Mouse (Mus musculus) embryonic facial prominence, embryonic 12.5 days (tissue): Measurements from ENCODE around the gene Dock9. TPM values are rescaled to one million over a fixed set of nuclear protein-coding genes. Genes with fewer than 3 reads are reported as not detected.

ENCODE experiments used
- ATAC-seq: fragments of 200-750 bp; cut with Nextera tagmentation; 2 replicates; pipeline ENCODE4 v1.8.0; 2017; ENCODE audit not compliant: insufficient number of reproducible peaks, insufficient read depth, low FRiP score, low TSS enrichment
- H3K27ac ChIP-seq: fragments of 300-500 bp; sonication (generic); 2 replicates; pipeline ENCODE4 v1.5.1; 2016; ENCODE audit warnings: mild to moderate bottlenecking
- H3K27me3 ChIP-seq: fragments of 300-500 bp; sonication (generic); 2 replicates; pipeline ENCODE4 v1.6.1; 2016; ENCODE audit warnings: mild to moderate bottlenecking, moderate library complexity
- H3K36me3 ChIP-seq: fragments of 300-500 bp; sonication (generic); 2 replicates; pipeline ENCODE4 v1.6.1; 2016; ENCODE audit warnings: mild to moderate bottlenecking
- H3K4me1 ChIP-seq: fragments of 300-500 bp; sonication (generic); 2 replicates; pipeline ENCODE4 v1.6.1; 2016
- H3K4me2 ChIP-seq: fragments of 300-500 bp; sonication (generic); replicated peaks from 2 replicates; pipeline ENCODE4 v1.6.1; 2016; ENCODE audit warnings: mild to moderate bottlenecking, moderate library complexity
- H3K4me3 ChIP-seq: fragments of 300-500 bp; sonication (generic); 2 replicates; pipeline ENCODE4 v1.5.1; 2016; ENCODE audit warnings: mild to moderate bottlenecking
- H3K9ac ChIP-seq: fragments of 300-500 bp; sonication (generic); 2 replicates; pipeline ENCODE4 v1.6.1; 2016; ENCODE audit warnings: mild to moderate bottlenecking, moderate library complexity
- H3K9me3 ChIP-seq: fragments of 300-500 bp; sonication (generic); 2 replicates; pipeline ENCODE4 v1.6.1; 2016; ENCODE audit warnings: mild to moderate bottlenecking, moderate library complexity
- WGBS: fragments of 180-500 bp; shearing (Covaris S2); methylation state at CpG from one replicate; pipeline ENCODE4 v1.1.7; 2016; 5-methylcytosine and 5-hydroxymethylcytosine counted together
- polyA plus RNA-seq: library from polyadenylated mRNA; unstranded; fragments of >200 nt; fragmentation: Nextera tagmentation; extraction: Ambion mirVana; gene quantifications from 2 replicates; pipeline ENCODE4 v1.2.1, GENCODE M21; 2016

The Dock9 gene
- polyA plus RNA-seq, 1 experiment from 2014 or later, result 5.8 TPM

DNA sequence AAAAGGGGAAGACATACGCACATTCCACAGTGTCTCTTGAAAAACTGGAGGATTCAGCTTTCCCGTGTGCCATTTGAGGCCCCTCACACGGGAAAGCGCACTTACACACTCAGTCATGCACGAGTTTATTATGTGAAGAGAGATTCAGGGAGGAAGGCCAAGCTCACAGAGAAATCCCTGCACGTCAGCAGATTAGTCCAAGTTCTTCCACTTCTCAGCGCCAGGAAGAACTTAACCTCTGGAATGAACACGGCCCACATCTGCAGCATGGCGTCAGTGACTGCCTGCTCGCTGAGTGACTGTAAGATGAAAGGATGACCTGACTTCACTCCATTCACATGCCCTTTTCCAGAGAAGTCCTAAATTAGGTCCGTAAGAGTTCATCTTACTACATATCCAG is 43.5 kb downstream of the Dock9 start:
- no peaks in the 10 kb centered on the region for H3K36me3 ChIP-seq
- ATAC-seq, result no peak
- 65% methylated on average over 11 of the region's 11 CpGs for WGBS

GRCm38 (mm10) chr14:121752686-121753426 is 44.8 kb downstream of the Dock9 start:
- Histone ChIP-seq H3K4me3 (no peak overlapping the region), H3K4me1 (no peaks in the 10 kb centered on the region), H3K27me3 (no peaks in the 10 kb centered on the region), H3K36me3 (no peaks in the 10 kb centered on the region), H3K4me2 (no peak overlapping the region), H3K9me3 (no peaks in the 10 kb centered on the region), H3K9ac (no peak overlapping the region), H3K27ac (no peak overlapping the region)
- 63% methylated on average over 19 of the region's 19 CpGs for WGBS
- ATAC-seq, result no peak

More for the DNA sequence above, 43.5 kb downstream of the Dock9 start:
- no peak overlapping the region for H3K27ac ChIP-seq
- H3K4me3 ChIP-seq, result no peak overlapping the region
- no peaks in the 10 kb centered on the region for H3K27me3 ChIP-seq
- no peaks in the 10 kb centered on the region for H3K4me1 ChIP-seq
- H3K9me3 ChIP-seq, result no peaks in the 10 kb centered on the region
- H3K4me2 ChIP-seq, result no peak overlapping the region
- no peak overlapping the region for H3K9ac ChIP-seq

GRCm38 (mm10) chr14:121749606-121750005 is 48.0 kb downstream of the Dock9 start:
- H3K4me2 ChIP-seq, result no peak overlapping the region
- no peak overlapping the region for H3K9ac ChIP-seq
- no peaks in the 10 kb centered on the region for H3K27me3 ChIP-seq
- ATAC-seq, result no peak
- H3K9me3 ChIP-seq, result no peaks in the 10 kb centered on the region
- H3K4me3 ChIP-seq, result no peak overlapping the region
- 75% methylated on average over 9 of the region's 9 CpGs for WGBS
- H3K4me1 ChIP-seq, result no peaks in the 10 kb centered on the region
- H3K36me3 ChIP-seq, result no peaks in the 10 kb centered on the region
- H3K27ac ChIP-seq, result no peak overlapping the region

DNA sequence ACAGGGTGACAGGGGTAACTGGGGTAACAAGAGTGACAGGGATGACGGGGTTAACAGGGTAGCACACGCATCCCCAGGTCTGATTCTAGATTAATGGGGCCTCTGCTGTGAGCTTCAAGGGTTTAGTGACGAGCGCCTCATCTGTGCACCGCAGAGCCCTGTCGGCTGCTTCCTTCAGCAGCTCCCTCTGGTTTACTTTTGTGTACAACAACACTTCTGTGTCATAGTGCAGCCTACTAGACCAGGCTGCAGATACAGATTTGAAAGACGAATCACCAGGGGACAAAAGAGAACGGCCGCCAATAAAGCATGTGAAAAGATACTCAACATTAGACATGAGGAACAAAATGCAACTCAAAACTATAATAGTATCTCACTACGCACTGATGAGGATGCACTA is 48.6 kb downstream of the Dock9 start:
- Histone ChIP-seq H3K4me2 (no peak overlapping the region), H3K27me3 (no peaks in the 10 kb centered on the region), H3K27ac (no peak overlapping the region), H3K4me1 (no peaks in the 10 kb centered on the region), H3K36me3 (no peaks in the 10 kb centered on the region), H3K9ac (no peak overlapping the region), H3K9me3 (no peaks in the 10 kb centered on the region), H3K4me3 (no peak overlapping the region)
- no peak for ATAC-seq
- WGBS, result 83% methylated on average over 10 of the region's 10 CpGs

- H3K9me3 ChIP-seq, result no peaks in the 10 kb centered on the region
- no peak overlapping the region for H3K4me2 ChIP-seq
- H3K4me1 ChIP-seq, result no peaks in the 10 kb centered on the region
- H3K9ac ChIP-seq, result no peak overlapping the region
- H3K36me3 ChIP-seq, result no peaks in the 10 kb centered on the region
- WGBS, result 74% methylated on average over 7 of the region's 7 CpGs
- no peaks in the 10 kb centered on the region for H3K27me3 ChIP-seq
- H3K27ac ChIP-seq, result no peak overlapping the region
- H3K4me3 ChIP-seq, result no peak overlapping the region
- no peak for ATAC-seq
These were observed 50.3 kb downstream of the Dock9 start for GRCm38 (mm10) chr14:121747360-121747759.

DNA sequence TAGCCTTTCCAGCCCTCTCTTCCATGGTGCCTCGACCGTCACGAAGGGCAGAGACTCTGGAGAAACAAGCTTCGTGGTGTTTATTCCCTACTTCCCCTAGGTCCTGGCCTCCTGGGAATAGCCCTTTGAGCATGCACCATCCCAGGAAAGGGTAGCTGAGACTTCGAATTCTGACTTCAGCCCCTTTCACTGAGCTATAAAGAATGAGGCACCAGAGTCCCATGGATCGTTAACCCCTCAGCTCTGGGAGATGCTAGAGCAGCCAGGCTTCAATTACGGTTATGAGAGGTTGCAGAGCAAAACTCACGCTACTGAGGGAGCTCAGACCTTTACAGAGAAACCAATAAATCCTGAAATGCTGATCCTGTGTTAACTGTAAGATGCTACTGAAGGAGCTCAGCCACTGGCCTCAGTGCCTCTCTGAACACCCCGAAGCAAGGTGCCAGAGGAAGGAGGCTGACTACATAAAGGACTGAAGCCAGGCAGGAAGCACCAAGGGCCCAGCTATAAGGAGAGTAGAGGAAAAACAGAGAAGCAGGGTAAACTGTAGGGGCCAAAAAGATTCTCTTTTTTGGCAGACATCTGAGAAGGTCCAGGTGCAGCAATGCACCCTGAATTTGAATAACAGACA is 53.7 kb downstream of the Dock9 start:
- H3K9ac ChIP-seq, result no peak overlapping the region
- H3K36me3 ChIP-seq, result no peaks in the 10 kb centered on the region
- no peak for ATAC-seq
- H3K27ac ChIP-seq, result no peak overlapping the region
- H3K4me1 ChIP-seq, result 0 out of 2 replicates have a peak, but pooled peaks cover 2% of the 10 kb centered on the region
- WGBS, result 65% methylated on average over 9 of the region's 9 CpGs
- H3K9me3 ChIP-seq, result no peaks in the 10 kb centered on the region
- no peak overlapping the region for H3K4me2 ChIP-seq
- H3K27me3 ChIP-seq, result no peaks in the 10 kb centered on the region
- H3K4me3 ChIP-seq, result no peak overlapping the region

DNA sequence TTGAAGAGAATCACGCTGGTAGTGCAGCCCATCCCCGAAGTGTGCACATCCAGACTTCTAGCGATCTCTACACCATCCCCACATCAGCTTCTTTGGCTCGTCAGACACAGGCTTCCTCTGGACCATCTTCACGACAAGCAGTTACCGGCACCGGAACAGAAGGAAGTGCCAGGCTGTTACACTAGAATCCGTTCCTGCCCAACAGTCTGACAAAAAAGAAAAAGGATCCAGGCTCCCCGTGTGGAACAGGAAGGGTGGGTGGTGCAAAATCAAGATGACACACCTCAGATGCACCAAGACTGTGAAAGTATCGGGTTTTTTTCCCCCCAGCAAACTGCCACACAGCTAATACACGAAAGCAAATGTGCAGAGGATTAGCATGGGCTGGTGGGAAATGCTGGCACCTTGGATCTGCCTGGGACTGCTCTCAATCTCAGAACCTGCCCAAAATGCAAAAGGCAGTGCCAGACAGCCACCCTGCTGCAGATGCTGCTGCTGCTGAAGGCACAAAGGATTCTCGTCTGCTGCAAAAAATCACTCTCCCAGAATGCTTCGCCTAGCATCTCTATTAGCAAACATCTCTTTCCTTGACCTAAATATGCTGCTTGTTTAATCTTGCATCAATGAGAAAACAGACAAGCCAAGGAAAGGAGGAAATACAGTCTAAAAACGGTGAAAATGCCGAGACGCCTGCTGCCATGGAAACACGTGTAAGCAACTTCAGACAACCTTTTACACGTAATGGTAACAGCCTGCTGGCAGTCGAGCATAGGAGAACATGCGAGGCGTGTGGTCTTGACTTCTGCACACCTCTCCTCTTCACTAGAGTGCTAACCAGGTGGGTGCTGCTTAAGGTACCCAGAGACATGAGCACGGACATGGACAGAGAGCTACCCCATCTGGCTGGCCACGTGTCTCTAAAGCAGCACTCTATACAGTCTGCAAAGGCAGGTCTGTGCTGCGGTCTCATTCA is 58.9 kb downstream of the Dock9 start:
- H3K4me2 ChIP-seq, result no peak overlapping the region
- no peak for ATAC-seq
- WGBS, result 68% methylated on average over 24 of the region's 24 CpGs
- no peak overlapping the region for H3K4me3 ChIP-seq
- no peaks in the 10 kb centered on the region for H3K27me3 ChIP-seq
- H3K4me1 ChIP-seq, result peaks cover 11% of the 10 kb centered on the region
- H3K9me3 ChIP-seq, result no peaks in the 10 kb centered on the region
- no peak overlapping the region for H3K27ac ChIP-seq
- H3K36me3 ChIP-seq, result no peaks in the 10 kb centered on the region
- no peak overlapping the region for H3K9ac ChIP-seq

- Histone ChIP-seq H3K4me1 (peaks cover 11% of the 10 kb centered on the region), H3K9me3 (no peaks in the 10 kb centered on the region), H3K4me2 (no peak overlapping the region), H3K27ac (no peak overlapping the region), H3K9ac (no peak overlapping the region), H3K4me3 (no peak overlapping the region), H3K27me3 (no peaks in the 10 kb centered on the region), H3K36me3 (no peaks in the 10 kb centered on the region)
- 83% methylated on average over 8 of the region's 8 CpGs for WGBS
- no peak for ATAC-seq
These were observed 60.4 kb downstream of the Dock9 start for GRCm38 (mm10) chr14:121737277-121737676.

DNA sequence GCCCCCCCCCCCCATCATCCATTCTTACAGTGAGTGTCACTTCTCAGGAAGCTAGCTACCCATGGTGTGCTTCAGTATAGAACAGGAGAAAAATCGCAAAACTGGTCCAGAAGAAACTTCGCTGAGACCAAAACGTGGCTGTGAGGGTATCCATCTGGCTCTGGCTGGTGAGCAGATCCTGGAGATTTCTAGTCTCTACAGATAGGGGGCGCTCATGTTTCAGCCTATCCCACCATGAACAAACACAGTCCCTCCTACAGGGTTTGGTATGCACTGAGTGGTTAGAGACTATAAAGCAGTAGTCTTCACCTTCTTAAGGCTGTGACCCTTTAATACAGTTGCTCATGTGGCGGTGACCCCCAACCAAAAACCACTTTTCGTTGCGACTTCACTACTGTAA is 62.0 kb downstream of the Dock9 start:
- Histone ChIP-seq H3K36me3 (no peaks in the 10 kb centered on the region), H3K27ac (no peak overlapping the region), H3K9ac (no peak overlapping the region), H3K27me3 (no peaks in the 10 kb centered on the region), H3K4me2 (no peak overlapping the region), H3K4me3 (no peak overlapping the region), H3K4me1 (peaks cover 11% of the 10 kb centered on the region), H3K9me3 (no peaks in the 10 kb centered on the region)
- 68% methylated on average over 7 of the region's 7 CpGs for WGBS
- no peak for ATAC-seq

GRCm38 (mm10) chr14:121734217-121734616 is 63.4 kb downstream of the Dock9 start:
- H3K9me3 ChIP-seq, result no peaks in the 10 kb centered on the region
- no peaks in the 10 kb centered on the region for H3K27me3 ChIP-seq
- no peak overlapping the region for H3K4me2 ChIP-seq
- no peak overlapping the region for H3K9ac ChIP-seq
- H3K4me1 ChIP-seq, result peaks cover 11% of the 10 kb centered on the region
- H3K27ac ChIP-seq, result no peak overlapping the region
- 78% methylated on average over 7 of the region's 7 CpGs for WGBS
- no peaks in the 10 kb centered on the region for H3K36me3 ChIP-seq
- no peak for ATAC-seq
- no peak overlapping the region for H3K4me3 ChIP-seq

- no peaks in the 10 kb centered on the region for H3K9me3 ChIP-seq
- H3K4me1 ChIP-seq, result peaks cover 8% of the 10 kb centered on the region
- no peak overlapping the region for H3K9ac ChIP-seq
- no peak overlapping the region for H3K27ac ChIP-seq
- H3K4me3 ChIP-seq, result no peak overlapping the region
- 92% methylated on average over 12 of the region's 12 CpGs for WGBS
- no peak for ATAC-seq
- no peak overlapping the region for H3K4me2 ChIP-seq
- H3K36me3 ChIP-seq, result no peaks in the 10 kb centered on the region
- no peaks in the 10 kb centered on the region for H3K27me3 ChIP-seq
These were observed 63.9 kb downstream of the Dock9 start for GRCm38 (mm10) chr14:121733694-121734093.
